Mouse (Mus musculus): ENCODE results near the gene Gpr158.
A peak's percentile ranks its signal among the peaks of the same experiment; 100 is the strongest.

The Gpr158 gene

GRCm38 (mm10) chr2:21632136-21632535 lies 264.8 kb downstream of the Gpr158 start:
- DNase-seq (ENCODE audit: low spot score): no peak

GRCm38 (mm10) chr2:21665721-21666120 lies 298.4 kb downstream of the Gpr158 start:
- DNase-seq (ENCODE audit: low spot score): no peak

GRCm38 (mm10) chr2:21676084-21676838 lies 308.9 kb downstream of the Gpr158 start:
- DNase-seq (ENCODE audit: low spot score): no peak

GRCm38 (mm10) chr2:21676839-21677123 lies 309.4 kb downstream of the Gpr158 start:
- DNase-seq (ENCODE audit: low spot score): no peak

- no peak for DNase-seq (ENCODE audit: low spot score)
Measured at GRCm38 (mm10) chr2:21680735-21681270, 313.5 kb downstream of the Gpr158 start.

GRCm38 (mm10) chr2:21684736-21685135 lies 317.4 kb downstream of the Gpr158 start:
- no peak for DNase-seq (ENCODE audit: low spot score)

- DNase-seq (ENCODE audit: low spot score): no peak
Measured at GRCm38 (mm10) chr2:21693128-21693527, 325.8 kb downstream of the Gpr158 start.

- DNase-seq (ENCODE audit: low spot score): peak; percentile 9
Measured at GRCm38 (mm10) chr2:21693807-21694594, 326.7 kb downstream of the Gpr158 start.

GRCm38 (mm10) chr2:21728075-21728474 lies 360.7 kb downstream of the Gpr158 start:
- no peak for DNase-seq (ENCODE audit: low spot score)

GRCm38 (mm10) chr2:21783721-21784120 lies 416.4 kb downstream of the Gpr158 start:
- no peak for DNase-seq (ENCODE audit: low spot score)

- DNase-seq (ENCODE audit: low spot score): no peak
Measured at GRCm38 (mm10) chr2:21793156-21793555, 425.8 kb downstream of the Gpr158 start.

GRCm38 (mm10) chr2:21799616-21800015 lies 432.3 kb downstream of the Gpr158 start:
- no peak for DNase-seq (ENCODE audit: low spot score)

GRCm38 (mm10) chr2:21800045-21800444 lies 432.7 kb downstream of the Gpr158 start:
- DNase-seq (ENCODE audit: low spot score): no peak

GRCm38 (mm10) chr2:21808510-21808909 lies 441.2 kb downstream of the Gpr158 start:
- DNase-seq (ENCODE audit: low spot score): no peak

GRCm38 (mm10) chr2:21810431-21810830 lies 443.1 kb downstream of the Gpr158 start:
- no peak for DNase-seq (ENCODE audit: low spot score)

GRCm38 (mm10) chr2:21864061-21864460 lies 496.7 kb downstream of the Gpr158 start:
- DNase-seq (ENCODE audit: low spot score): no peak
